Mouse (Mus musculus): ENCODE measurements around the gene 9430097D07Rik.

The 9430097D07Rik gene

DNA sequence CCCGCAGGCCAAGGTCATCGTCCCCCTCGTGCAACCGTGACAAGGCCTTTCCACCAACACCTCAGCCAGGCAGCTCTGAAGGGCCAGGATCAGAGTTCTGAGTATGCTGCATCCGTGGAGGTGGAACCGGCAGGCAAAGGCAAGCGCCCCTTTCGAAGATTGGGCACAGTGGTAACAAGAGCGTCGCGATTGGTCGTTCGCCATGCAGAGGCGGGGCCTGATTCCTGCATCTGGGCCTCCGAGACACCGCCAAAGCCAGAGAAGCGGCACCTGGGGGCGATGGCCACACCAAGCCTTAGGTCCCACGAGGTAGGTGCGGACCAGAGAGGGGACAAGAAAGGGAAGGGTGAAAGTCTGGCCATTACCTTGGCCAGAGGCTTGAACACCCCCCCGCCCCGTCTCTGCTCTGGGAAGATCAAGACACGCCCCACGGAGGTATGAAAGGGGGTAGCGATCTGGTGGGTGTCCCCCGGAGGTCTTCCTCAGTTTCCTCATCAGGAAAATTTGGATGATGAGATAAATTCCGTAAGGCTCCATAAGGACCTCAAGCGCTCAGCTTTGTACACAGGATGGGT, at the start of gene 9430097D07Rik:
9430097D07Rik (minus strand) TSS at position 99 of the 575 bp plus-strand sequence.
- in situ Hi-C loops (cut with MboI; ENCODE audit: unreplicated experiment in 2 of 2), result loop anchor here in 1 of 2 experiments (25.0 kb wide), 1 partner anchor 112 kb away; no protein-coding TSS in a partner anchor

DNA sequence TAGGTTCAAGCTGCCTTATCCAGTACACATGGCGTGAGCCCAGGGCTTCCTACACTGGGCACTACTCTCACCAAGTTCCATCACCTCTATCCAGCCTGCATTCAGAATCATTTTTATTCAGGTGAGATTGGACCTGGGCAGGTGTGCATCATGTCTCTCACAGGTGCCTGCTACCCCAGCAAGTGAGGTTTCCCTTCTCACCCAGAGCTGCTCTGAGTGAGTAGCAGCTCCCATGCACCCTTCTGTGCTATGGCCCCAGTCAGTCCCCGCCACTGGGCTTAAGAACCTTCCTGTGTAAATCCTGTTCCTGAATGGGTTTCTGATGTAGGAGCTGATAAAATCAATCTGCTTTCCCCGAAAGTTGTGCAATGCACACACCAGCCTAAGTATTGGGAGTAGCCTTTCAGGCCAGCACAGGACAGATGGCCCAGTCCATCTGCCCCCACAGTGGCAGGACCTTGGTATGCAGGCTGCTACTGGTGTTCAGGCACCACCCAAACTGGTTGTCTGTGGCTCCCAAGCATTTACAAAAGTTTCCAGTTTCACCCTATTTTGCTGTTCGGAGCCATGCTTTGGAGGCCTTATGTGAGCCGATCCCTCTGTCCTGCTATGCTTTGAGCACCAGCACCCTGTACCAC, 48.7 kb upstream of the 9430097D07Rik start:
- in situ Hi-C loops (cut with MboI; ENCODE audit: unreplicated experiment in 2 of 2), result no loop called here

DNA sequence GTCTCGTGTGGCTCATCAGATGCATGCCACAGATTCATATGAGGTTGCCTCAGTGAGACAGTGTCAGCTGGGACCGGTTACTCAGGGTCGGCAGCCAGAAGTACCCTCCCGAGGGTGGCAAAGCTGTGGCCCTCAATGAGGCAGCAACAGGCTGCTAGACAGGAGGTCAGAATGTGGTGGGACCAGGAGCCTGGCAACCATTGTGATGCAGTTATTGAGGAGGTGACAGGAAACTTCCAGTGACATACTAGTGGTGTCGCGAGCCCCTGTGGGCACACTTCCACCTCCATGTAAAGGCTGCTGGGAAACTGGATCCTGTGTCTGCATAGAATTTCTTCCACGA, 46.0 kb upstream of the 9430097D07Rik start, which contains the start of gene Ak1:
Ak1 (plus strand) TSS at position 242 of the 343 bp plus-strand sequence.
- in situ Hi-C loops (cut with MboI; ENCODE audit: unreplicated experiment in 2 of 2), result no loop called here

DNA sequence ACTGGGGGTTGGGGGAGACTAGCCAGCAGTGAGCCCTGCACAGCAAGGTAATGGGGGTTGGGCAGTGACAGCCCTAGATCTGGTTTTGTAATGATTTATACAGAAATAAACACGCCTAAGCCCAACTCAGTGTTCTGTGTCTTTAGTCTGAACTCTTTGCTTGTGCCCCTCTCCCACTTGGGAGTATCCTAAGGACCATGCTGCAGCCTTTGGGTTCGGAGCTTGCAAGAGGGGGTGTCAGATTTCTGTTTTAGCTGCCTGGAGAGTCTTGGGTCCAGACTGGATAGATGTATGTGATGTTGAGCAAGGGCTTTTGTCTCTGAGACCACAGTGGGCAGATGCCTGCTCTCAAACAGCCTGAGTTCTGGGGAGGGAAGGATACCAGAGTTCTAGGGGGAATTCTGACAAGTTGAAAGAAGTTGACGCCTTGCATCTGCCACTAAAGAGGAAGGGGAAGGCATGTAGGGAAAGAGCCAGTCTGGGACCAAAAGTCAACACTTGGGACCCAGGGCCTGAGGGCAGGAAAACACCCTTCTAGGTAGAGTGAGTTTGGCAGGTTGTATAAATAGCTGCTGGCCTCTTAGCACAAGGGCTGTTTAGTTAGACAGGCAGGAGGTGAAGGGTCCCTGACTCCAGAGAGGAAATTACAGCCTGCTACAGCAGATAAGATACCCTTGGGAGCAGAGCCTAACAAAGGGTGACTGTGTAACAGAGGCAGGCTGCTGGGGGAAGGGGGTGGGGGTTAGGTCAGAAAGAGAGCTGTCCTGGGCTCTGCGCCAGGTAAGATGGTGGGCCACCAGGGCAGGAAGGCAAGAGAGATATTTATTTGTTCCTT, 45.4 kb upstream of the 9430097D07Rik start:
- in situ Hi-C loops (cut with MboI; ENCODE audit: unreplicated experiment in 2 of 2), result no loop called here

- in situ Hi-C loops (cut with MboI; ENCODE audit: unreplicated experiment in 2 of 2), result no loop called here
Observed at GRCm38 (mm10) chr2:32618051-32618450, 42.6 kb upstream of the 9430097D07Rik start.

GRCm38 (mm10) chr2:32617601-32618000, 42.1 kb upstream of the 9430097D07Rik start:
- in situ Hi-C loops (cut with MboI; ENCODE audit: unreplicated experiment in 2 of 2), result no loop called here

- in situ Hi-C loops (cut with MboI; ENCODE audit: unreplicated experiment in 2 of 2), result no loop called here
Observed at GRCm38 (mm10) chr2:32617109-32617508, 41.6 kb upstream of the 9430097D07Rik start.

DNA sequence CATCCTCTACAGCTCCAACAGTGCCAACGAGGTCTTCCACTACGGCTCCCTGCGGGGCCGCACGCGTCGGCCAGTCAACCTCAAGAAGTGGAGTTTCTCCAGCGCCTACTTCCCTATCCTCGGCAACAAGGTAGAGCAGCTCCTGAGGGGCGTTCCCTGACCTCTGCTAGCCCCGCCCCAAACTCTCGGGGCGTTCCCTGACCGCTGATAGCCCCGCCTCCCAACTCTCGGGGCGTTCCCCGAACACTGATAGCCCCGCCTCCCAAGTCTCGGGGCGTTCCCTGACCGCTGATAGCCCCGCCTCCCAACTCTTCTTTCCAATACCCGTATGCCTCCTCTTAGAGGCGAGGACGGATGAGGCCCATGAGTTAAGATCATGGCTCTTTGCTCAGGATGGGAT, 36.8 kb upstream of the 9430097D07Rik start:
- in situ Hi-C loops (cut with MboI; ENCODE audit: unreplicated experiment in 2 of 2), result no loop called here

DNA sequence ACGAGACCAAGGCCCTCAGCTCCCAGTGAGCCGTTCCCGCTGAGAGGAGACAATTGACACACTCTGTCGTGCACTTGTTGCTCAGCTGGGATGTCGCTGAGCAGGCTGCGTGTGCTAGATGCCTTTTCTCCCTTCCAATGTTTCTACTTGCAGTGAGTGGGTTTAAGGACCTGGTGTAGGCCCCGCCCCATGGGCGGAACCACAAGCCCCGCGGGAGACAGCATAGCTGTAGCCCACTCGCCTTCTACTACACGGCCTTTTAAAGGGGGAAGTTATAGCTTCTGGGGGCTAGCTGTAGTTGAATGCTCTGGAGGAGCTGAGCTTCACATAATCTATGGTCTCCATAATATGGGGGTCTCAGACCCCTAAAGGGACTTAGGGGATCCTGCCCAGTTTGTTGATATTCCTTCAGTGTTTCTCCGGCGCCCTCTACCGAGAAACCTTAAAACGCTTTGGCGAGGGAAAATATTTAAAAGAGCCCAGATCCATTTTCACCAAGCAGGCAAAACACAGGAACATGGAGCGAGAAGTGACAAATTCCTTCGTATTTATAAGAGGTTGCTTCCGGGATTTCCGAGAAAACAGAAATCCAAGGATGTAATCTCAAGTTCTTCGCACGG, 35.2 kb upstream of the 9430097D07Rik start:
- in situ Hi-C loops (cut with MboI; ENCODE audit: unreplicated experiment in 2 of 2), result no loop called here

GRCm38 (mm10) chr2:32608778-32609435, 33.4 kb upstream of the 9430097D07Rik start:
- in situ Hi-C loops (cut with MboI; ENCODE audit: unreplicated experiment in 2 of 2), result no loop called here

DNA sequence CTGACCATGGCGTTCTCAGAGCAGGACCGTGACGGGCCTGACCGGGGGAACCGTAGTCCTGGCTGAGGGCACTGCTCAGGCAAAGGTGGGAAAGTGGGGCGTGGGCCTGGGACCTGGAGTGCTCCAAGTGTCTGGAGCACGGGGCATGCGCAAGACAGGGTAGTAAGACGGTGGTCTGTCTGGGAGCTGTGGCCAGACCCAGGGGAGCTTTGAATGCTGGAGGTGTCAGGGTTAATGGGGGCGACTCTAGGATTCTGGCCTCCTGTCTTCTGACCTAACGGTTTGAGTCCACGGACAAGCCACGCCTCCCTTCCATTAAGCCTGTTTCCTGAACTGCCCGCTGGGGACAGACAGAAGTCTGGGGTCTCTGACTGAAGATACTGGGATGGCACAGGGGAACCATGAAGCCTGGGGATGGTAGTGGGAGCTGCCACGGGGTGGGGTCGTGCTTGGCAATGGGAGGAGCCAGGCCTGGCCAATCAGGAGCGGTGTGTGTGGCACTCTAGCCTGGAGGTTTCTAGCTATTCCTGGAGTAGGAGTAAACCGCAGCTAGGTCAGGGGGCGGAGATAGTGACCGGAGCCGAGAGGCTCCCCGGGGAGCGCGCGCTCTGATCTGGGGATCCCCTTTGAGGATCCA, 32.8 kb upstream of the 9430097D07Rik start:
- in situ Hi-C loops (cut with MboI; ENCODE audit: unreplicated experiment in 2 of 2), result no loop called here

DNA sequence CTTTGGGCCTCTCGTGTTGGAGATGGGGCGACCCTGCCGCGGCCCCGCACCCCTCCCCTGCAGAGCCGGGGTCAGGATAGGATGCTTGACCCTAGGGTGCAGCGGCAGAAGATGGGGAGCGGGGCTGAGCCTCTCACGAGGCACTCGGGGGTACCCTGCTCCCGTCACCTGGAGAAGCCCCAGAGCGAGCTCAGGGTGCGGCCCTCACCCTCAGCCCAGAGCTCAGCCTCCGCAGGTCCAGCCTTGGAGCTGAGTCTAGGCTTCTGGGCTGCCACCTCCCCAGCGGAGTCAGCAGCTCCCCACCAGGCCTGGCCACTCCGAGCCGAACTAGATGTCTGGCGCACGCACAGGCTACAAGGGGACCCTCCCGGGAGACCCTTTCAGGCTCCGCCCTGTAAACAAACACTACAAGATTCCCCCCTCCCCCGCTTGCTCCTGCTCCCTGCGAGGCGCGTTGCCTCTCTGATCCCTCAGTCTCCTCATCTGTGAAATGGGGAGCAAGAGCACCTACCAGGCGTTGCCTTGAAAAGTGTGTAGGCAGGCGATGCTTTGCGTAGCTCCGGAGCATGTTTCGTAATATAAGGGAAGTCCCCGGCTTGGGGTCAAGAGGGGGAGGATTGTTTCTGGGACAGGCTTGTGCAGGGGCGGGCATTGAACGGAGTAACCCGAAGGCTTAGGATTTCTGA, 31.9 kb upstream of the 9430097D07Rik start:
- in situ Hi-C loops (cut with MboI; ENCODE audit: unreplicated experiment in 2 of 2), result no loop called here

GRCm38 (mm10) chr2:32606161-32607142, 31.0 kb upstream of the 9430097D07Rik start:
- in situ Hi-C loops (cut with MboI; ENCODE audit: unreplicated experiment in 2 of 2), result no loop called here

DNA sequence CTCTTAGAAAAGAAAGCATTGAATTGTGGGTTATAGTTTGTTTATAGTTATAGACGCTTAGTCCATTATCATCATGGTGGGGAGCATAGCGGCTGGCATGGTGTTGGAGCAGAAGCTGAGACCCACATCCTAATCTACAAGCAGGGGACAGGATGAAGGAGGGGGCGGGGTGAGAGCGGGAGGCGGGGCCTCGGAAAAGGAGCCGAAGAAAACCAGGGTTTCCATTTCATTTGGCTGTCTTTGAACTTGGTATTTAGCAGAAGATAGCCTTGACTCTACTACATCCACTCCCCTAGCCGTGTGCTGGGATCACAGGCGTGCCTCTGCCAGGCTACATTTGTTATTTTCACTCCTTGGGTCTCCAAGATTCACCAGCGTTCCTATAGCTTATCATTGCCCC, 29.1 kb upstream of the 9430097D07Rik start:
- in situ Hi-C loops (cut with MboI; ENCODE audit: unreplicated experiment in 2 of 2), result no loop called here

DNA sequence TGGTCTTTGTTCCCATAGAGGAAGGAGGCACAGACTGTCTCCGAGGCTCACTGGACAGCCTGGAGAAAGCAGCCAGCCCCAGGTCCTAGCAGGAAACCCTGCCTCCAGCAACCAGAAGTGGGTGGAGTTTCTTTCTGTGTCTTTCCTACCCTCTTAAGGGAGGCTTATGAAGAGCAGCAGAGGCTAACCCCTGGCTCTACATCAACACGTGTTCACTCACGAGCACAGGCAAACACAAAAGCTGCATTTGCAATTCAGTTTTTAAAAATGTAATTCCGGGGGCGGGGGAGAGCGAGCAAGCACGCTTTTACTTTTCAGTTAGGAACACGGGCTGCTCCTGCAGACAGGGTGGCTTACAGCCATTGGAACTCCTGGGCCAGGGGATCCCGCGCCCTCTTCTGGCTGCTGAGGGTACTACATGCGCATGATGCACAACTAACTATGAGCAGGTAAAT, 27.1 kb upstream of the 9430097D07Rik start:
- in situ Hi-C loops (cut with MboI; ENCODE audit: unreplicated experiment in 2 of 2), result no loop called here

- in situ Hi-C loops (cut with MboI; ENCODE audit: unreplicated experiment in 2 of 2), result no loop called here
Observed at GRCm38 (mm10) chr2:32601417-32602065, 26.1 kb upstream of the 9430097D07Rik start.

DNA sequence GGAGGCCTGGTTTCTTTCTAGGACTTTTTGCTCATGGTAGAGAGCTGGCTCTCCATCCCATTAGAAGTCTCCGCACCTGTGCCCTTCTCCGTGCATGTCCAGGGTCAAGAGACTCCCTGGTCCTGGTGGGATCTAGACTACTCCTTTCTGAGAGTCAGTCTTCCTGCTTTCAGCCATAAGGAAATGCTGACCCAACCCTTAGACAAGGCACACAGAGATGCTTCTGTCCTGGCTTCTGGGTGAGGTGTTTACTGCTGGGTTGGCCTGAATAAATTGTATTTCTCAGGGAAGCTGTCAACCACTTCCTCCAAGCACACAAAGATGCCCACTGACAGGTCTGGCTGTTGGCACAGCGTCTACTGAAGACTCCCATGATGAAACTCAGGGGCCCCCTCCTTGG, 23.9 kb upstream of the 9430097D07Rik start, which contains the start of gene St6galnac6:
St6galnac6 (plus strand) TSS at position 301 of the 400 bp plus-strand sequence.
- in situ Hi-C loops (cut with MboI; ENCODE audit: unreplicated experiment in 2 of 2), result loop anchor here in 1 of 2 experiments (25.0 kb wide), 1 partner anchor 88 kb away; no protein-coding TSS in a partner anchor
